9 mouse cellular contexts compared by ENCODE assay signal in the genomic region with DNA sequence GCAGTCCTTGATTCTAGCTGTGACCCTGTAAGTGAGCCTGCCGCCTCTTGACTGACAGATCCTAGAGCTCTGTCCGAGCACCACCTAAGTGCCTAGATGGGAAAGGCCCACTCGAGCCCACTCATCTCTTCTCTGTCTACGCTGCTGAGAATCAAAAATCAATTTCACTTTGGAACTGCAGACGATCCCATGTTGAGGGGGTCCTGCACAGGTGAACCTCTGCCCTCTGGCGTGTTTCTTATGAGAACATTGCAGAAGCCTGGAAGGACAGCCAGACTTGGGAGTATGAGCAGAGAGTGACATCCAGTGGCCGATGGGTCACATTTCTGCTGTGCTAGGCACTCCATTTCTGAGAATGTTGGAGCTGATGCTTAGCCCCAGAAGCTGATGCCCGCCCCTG. TPM values are rescaled to one million over a fixed set of nuclear protein-coding genes. Genes with fewer than 3 reads are reported as not detected.
DNase-seq lines count a peak whose midpoint lies in the region; ATAC-seq lines count a peak whose summit lies in the region.
"Had no signal": no experiment of that assay in that cellular context is flagged by ENCODE, and none has a peak within 500 bp of the region (broad histone marks: within the 10 kb centered on the region; RNA-seq: fewer than 3 reads in every experiment).

No protein-coding gene starts in this region.

- no peak overlapping the region for H3K4me3 ChIP-seq in liver, embryonic 16.5 days (ENCODE audit: low read depth, low read length)
- H3K4me3 ChIP-seq: stomach, embryonic 15.5 days had no signal

- H3K36me3 ChIP-seq in liver, embryonic 16.5 days (ENCODE audit: control insufficient read depth, insufficient read depth): no peaks in the 10 kb centered on the region
- H3K36me3 ChIP-seq: stomach, embryonic 15.5 days had no signal

- no peaks in the 10 kb centered on the region for H3K27me3 ChIP-seq in liver, embryonic 16.5 days (ENCODE audit: control insufficient read depth, insufficient read depth, low read depth, low read length)
- H3K27me3 ChIP-seq: stomach, embryonic 15.5 days had no signal

- H3K27ac ChIP-seq in liver, embryonic 16.5 days (ENCODE audit: low read length): no peak overlapping the region
- H3K27ac ChIP-seq: stomach, embryonic 15.5 days had no signal

- 20% methylated on average over 8 of the region's 8 CpGs for WGBS in liver, embryonic 16.5 days (ENCODE audit: insufficient replicate concordance)

- H3K9me3 ChIP-seq in liver, embryonic 16.5 days (replicated peaks; ENCODE audit: control insufficient read depth, low read length): no peaks in the 10 kb centered on the region
- H3K9me3 ChIP-seq: stomach, embryonic 15.5 days had no signal

- H3K4me1 ChIP-seq in liver, embryonic 16.5 days (ENCODE audit: control insufficient read depth, low read depth, low read length): no peaks in the 10 kb centered on the region; the same call in 1 of the 2 replicates
- H3K4me1 ChIP-seq: stomach, embryonic 15.5 days had no signal

- ATAC-seq in inflammation-experienced regulatory T-cells, adult 6 months: peak; percentile 79
- 0 out of 2 replicates have a peak, but pooled peaks have one; percentile 37 for ATAC-seq in liver, embryonic 16.5 days (ENCODE audit: low read depth)

- peak; percentile 32 for DNase-seq in ovary, postnatal 14 days (ENCODE audit: low spot score)
- DNase-seq in ovary, adult 18-20 months (ENCODE audit: low spot score): no peak
- peak; percentile 59 for DNase-seq in adrenal gland, postnatal 14 days
- peak; percentile 15 to 34 for DNase-seq in frontal cortex, postnatal 10 days (ENCODE audit: low spot score in 2 of 2)
- DNase-seq in natural killer cell, adult 2 months (ENCODE audit: low spot score in 2 of 2): peak; percentile 66 to 75
- DNase-seq in thymus, postnatal 25 days: peak; percentile 87

- H3K9ac ChIP-seq in liver, embryonic 16.5 days (ENCODE audit: low read depth, low read length): no peak overlapping the region
- H3K9ac ChIP-seq: stomach, embryonic 15.5 days had no signal

- 0 out of 2 replicates have a peak overlapping the region, but pooled peaks have one; percentile 26 for H3K4me2 ChIP-seq in liver, embryonic 16.5 days (ENCODE audit: low read depth, low read length)
- H3K4me2 ChIP-seq: stomach, embryonic 15.5 days had no signal

RNA-seq across cellular contexts. Expression of gene Il20ra, which starts 19.4 kb away (rescaled TPM):
- total RNA-seq in adrenal gland, postnatal 14 days (2021): 4.0 and 4.4 TPM in 2 replicates
- polyA plus RNA-seq in inflammation-experienced regulatory T-cells, adult 6 months (2017; shearing (Covaris generic)): under 1 TPM in 1 of 3 experiments, not detected in 2; 0.73 TPM
- polyA plus RNA-seq in liver, embryonic 16.5 days (2015; fragmentation: Nextera tagmentation; extraction: Ambion mirVana): 0.07 TPM in 1 of 2 replicates, not detected in the other
